Mouse (Mus musculus): ENCODE results near the gene Rgmb.

The Rgmb gene

DNA sequence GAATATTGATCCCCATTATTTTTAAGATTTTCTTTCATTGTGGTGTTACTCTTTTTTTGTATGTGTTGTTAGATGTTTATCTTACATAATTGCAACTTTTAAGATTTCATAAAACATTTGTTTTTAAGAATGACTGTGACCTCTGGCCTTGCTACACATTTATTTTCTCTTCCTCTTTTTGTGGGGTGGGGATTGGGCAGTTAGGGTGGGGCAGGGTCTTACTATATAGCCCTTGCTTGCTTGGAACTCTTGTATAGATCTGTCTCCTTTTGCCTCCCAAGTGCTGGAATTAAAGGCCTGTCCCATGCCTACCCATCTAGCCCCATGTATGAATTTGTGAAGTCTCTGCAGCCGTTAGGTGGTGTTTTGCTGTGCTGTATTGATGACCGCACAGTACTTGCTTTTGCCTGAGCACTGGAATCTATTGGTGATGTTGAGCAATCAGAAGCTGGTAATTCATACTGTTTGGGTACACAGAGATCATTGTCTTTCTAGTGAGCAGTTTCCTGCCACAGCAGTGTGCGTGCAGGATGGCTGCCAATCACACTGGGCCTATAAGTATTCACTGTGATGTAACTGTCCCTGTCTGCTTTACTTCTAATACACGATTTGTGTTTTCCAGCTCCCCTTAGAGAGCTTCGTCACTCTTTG lies 56.1 kb downstream of the Rgmb start:
- DNase-seq: peak; percentile 88

DNA sequence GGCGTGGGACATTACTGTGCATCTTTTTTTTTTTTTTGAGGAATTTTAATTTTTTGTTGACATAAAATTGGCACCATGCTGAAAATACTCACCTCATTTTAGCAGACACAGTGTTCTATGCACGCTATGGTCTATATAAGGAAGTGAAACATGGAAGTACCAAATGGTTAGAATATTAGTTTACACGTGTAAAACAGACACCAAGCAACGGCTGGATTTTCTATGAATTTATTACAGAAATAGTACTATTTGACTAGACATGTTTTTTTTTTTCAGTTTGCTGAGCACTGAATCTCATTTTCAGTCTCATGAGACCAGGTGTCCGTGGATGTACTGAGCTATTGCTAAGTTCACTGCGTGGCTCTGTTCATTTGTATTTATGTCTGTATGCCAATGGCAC lies 56.9 kb downstream of the Rgmb start:
- DNase-seq: no peak

DNA sequence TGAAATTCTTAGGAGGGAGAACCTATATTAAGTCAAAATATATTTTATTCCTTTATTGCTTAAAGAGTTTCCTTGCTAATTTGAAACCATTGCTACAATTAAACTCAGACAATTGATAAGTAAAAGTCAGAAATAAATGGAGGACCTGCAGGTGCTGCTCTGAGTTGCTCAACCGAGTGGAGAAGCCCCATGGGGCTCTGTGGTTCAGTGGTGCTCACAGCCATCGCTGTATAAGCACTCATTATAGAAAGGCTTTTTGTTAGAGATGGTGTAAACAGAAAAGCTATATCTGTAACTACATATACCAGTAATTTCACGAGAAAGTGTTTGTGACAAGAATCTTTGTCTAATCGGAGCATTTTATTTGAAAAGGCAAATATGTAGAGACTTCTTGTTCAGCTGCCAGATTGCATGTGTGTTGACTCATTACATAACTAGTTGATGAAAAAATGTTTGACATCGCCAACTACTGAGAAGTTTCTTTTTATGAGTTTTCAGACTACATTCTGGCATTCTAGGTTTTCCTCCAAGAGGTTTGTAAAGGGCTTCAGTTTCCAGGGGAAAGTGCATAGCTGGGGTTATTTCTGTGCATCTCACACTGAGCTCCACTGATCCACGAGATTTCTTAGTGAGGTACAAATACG lies 61.6 kb downstream of the Rgmb start:
- DNase-seq: no peak

DNA sequence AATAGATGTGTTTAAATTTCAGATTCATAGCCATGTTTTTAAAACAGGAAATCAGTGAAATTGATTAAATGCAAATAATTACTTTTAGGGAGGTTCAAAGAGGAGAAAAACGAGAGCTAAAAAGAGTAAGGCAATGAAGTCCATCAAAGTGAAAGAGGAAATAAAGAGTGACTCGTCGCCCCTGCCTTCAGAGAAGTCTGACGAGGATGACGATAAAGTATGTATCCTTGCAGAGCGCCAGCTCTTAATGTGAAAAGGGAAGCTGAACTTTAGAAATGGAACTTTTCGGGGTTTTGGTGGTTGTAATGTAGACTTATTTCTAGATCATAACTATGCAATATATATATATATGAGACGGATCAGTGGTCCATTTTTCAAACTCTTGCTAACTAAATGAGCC lies 69.6 kb downstream of the Rgmb start:
- no peak for DNase-seq

Data from heart, adult 11 months (tissue).